Mouse (Mus musculus) liver, embryonic 14.5 days (tissue): ENCODE results near the gene Baz2a. TPM values are rescaled to one million over a fixed set of nuclear protein-coding genes. Genes with fewer than 3 reads are reported as not detected.
"Not testable (repeated sequence)": the region's sequence is repeated elsewhere in the genome, so short reads cannot be mapped to it uniquely, and the experiment has no call there.

ENCODE experiments used
- ATAC-seq: fragments of 200-750 bp; cut with Nextera tagmentation; 2 replicates; pipeline ENCODE4 v1.8.0; 2017; ENCODE audit warnings: moderate number of reproducible peaks, mild to moderate bottlenecking, moderate library complexity; ENCODE audit not compliant: insufficient read depth
- DNase-seq, 3 experiments: peaks; one replicate each; pipeline ENCODE4 v3.0.0-alpha.2; 2012 to 2013; ENCODE audit warnings: low read depth in 3 of 3, low spot score in 3 of 3
- H3K27ac ChIP-seq: fragments of 300-500 bp; sonication (generic); 2 replicates; pipeline ENCODE4 v1.5.1; 2014; ENCODE audit warnings: moderate library complexity, mild to moderate bottlenecking, control low read depth, inconsistent platforms
- H3K27me3 ChIP-seq: fragments of 300-500 bp; sonication (generic); 2 replicates; pipeline ENCODE4 v1.6.1; 2014; ENCODE audit warnings: mild to moderate bottlenecking, low read length, moderate library complexity; ENCODE audit not compliant: control insufficient read depth, insufficient read depth
- H3K36me3 ChIP-seq: fragments of 300-500 bp; sonication (generic); replicated peaks from 2 replicates; pipeline ENCODE4 v1.6.1; 2014; ENCODE audit warnings: low read depth; ENCODE audit not compliant: control insufficient read depth, insufficient read depth
- H3K4me1 ChIP-seq, 2 experiments: fragments of 200-500 bp in 1 of 2; fragments of 300-500 bp in 1 of 2; sonication (generic) in 1 of 2; replicated peaks; 2 replicates each; pipeline ENCODE4 v1.6.1; 2012 to 2014; ENCODE audit warnings: antibody characterized with exemption in 1 of 2, inconsistent platforms in 1 of 2, low read length in 1 of 2; ENCODE audit not compliant: control insufficient read depth in 2 of 2, insufficient read depth in 2 of 2
- H3K4me2 ChIP-seq: fragments of 300-500 bp; sonication (generic); 2 replicates; pipeline ENCODE4 v1.6.1; 2014; ENCODE audit warnings: low read depth, mild to moderate bottlenecking, control low read depth, moderate library complexity
- H3K4me3 ChIP-seq, 2 experiments: fragments of 200-500 bp in 1 of 2; fragments of 300-500 bp in 1 of 2; sonication (generic) in 1 of 2; 2 replicates each; pipeline ENCODE4 v1.5.1; 2012 to 2014; ENCODE audit warnings: low read depth in 2 of 2, low read length in 2 of 2, mild to moderate bottlenecking in 2 of 2, control low read depth in 1 of 2, inconsistent platforms in 1 of 2, moderate library complexity in 1 of 2; ENCODE audit not compliant: insufficient read depth in 1 of 2
- H3K9ac ChIP-seq: fragments of 300-500 bp; sonication (generic); replicated peaks from 2 replicates; pipeline ENCODE4 v1.6.1; 2014; ENCODE audit warnings: mild to moderate bottlenecking, control low read depth, moderate library complexity
- H3K9me3 ChIP-seq: fragments of 300-500 bp; sonication (generic); 2 replicates; pipeline ENCODE4 v1.6.1; 2016; ENCODE audit warnings: low read length, mixed read lengths; ENCODE audit not compliant: control insufficient read depth
- CTCF ChIP-seq: IDR thresholded peaks from 2 replicates; pipeline ENCODE4 v1.5.1; 2016; ENCODE audit warnings: antibody characterized with exemption, low read depth, control low read depth
- EP300 ChIP-seq: IDR thresholded peaks from 2 replicates; pipeline ENCODE4 v1.6.1; 2016; ENCODE audit warnings: antibody characterized with exemption, low read depth
- WGBS: fragments of 180-500 bp; shearing (Covaris S2); extraction: QIAGEN DNeasy Blood & Tissue Kit; methylation state at CpG from one replicate; pipeline ENCODE4 v1.1.7; 2014; ENCODE audit not compliant: insufficient replicate concordance; 5-methylcytosine and 5-hydroxymethylcytosine counted together
- polyA plus RNA-seq, 2 experiments: library from polyadenylated mRNA; depleted of rRNA in 1 of 2; stranded (reverse) in 1 of 2; unstranded in 1 of 2; fragments of >200 nt; fragmentation: Nextera tagmentation in 1 of 2; extraction: Ambion mirVana in 1 of 2; gene quantifications; 2 replicates each; pipeline versions ENCODE4 v1.2.1 to v1.2.3; 2012 to 2014

Gene Baz2a
- polyA plus RNA-seq, 2 experiments, result 9.1 to 9.5 TPM

DNA sequence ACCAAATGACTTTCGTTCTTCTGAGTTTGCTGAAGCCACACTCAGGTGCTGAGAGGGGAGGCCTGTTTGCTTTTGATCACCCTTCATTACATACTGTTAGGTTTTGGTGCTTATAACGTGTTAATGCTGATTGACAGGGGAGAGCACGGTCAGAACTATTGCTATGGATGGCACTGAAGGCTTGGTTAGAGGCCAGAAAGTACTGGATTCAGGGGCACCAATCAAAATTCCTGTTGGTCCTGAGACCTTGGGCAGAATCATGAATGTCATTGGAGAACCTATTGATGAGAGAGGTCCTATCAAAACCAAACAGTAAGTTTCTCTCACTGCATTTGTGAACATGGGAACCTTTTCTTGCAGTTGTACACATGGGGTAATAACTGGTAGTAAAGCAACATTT lies 7.2 kb upstream of the Baz2a start:
- H3K4me2 ChIP-seq, result peak overlapping the region; percentile 79
- peak overlapping the region; percentile 92 to 95 for H3K4me3 ChIP-seq
- peaks cover 45% of the 10 kb centered on the region for H3K36me3 ChIP-seq
- H3K9ac ChIP-seq, result peak overlapping the region; percentile 90
- H3K27ac ChIP-seq, result peak overlapping the region; percentile 63
- ATAC-seq (no peak), DNase-seq (no peak)
- no peaks in the 10 kb centered on the region for H3K9me3 ChIP-seq
- TF ChIP-seq EP300, result no peak
- TF ChIP-seq CTCF, result no peak
- peaks cover 11 to 14% of the 10 kb centered on the region in 2 experiments for H3K4me1 ChIP-seq
- no peaks in the 10 kb centered on the region for H3K27me3 ChIP-seq
- 0% methylated on average over 3 of the region's 3 CpGs for WGBS

DNA sequence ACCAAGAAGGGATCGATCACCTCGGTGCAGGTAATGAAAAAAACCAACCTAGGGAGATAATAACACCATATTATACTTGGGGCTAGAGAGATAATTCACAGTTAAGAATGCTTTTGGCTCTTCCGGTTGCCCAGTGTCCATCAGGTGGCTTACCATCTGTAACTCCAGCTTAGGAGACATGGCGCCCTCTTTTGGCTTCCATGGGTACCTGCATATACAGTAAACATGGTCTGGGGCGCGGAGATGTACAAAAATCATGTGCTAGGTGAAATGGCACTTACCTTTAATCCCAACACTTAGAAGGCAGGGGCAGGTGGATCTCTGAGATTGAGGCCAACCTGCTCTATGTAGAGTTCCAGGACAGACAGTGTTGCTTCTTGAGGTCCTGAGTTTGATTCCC lies 5.0 kb upstream of the Baz2a start:
- Histone ChIP-seq H3K27ac (no peak overlapping the region), H3K27me3 (no peaks in the 10 kb centered on the region), H3K36me3 (peaks cover 59% of the 10 kb centered on the region), H3K9ac (no peak overlapping the region), H3K9me3 (no peaks in the 10 kb centered on the region), H3K4me1 (peaks cover 20 to 26% of the 10 kb centered on the region in 2 experiments), H3K4me3 (no peak overlapping the region), H3K4me2 (no peak overlapping the region)
- TF ChIP-seq CTCF (peak; percentile 74), EP300 (no peak)
- 70% methylated on average over 6 of the region's 6 CpGs for WGBS
- no peak for ATAC-seq
- no peak for DNase-seq

DNA sequence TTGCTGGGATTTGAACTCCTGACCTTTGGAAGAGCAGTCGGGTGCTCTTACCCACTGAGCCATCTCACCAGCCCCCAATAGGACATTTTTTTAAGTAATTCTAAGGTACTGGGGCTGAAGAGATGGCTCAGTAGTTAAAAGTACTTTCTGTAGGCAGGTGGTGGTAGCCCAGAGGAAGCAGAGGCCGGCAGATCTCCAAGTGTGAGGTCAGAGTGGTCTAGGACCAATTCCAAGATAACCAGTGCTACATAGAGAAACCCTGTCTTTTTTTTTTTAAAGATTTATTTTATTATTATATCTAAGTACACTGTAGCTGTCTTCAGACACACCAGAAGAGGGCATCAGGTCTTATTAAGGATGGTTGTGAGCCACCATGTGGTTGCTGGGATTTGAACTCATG lies 4.2 kb upstream of the Baz2a start:
- not testable (repeated sequence) for H3K9ac ChIP-seq, H3K27me3 ChIP-seq, ATAC-seq, H3K4me3 ChIP-seq, H3K9me3 ChIP-seq, H3K27ac ChIP-seq, DNase-seq, H3K4me2 ChIP-seq
- 75% methylated on average over 2 of the region's 2 CpGs for WGBS
- peaks cover 20 to 27% of the 10 kb centered on the region in 2 experiments for H3K4me1 ChIP-seq
- H3K36me3 ChIP-seq, result peaks cover 59% of the 10 kb centered on the region

DNA sequence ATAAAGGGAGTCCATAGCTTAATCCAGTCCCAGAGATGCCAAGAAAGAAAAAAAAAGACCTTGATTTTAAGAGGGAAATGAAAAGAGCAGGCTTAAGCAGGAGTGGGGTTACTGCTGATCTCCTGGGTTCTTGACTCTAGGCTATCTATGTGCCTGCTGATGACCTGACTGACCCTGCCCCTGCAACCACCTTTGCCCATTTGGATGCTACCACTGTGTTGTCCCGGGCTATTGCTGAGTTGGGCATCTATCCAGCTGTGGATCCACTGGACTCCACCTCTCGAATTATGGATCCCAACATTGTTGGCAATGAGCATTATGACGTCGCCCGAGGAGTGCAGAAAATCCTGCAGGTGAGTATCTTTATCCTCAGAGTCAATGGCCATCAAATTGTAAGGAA lies 3.2 kb upstream of the Baz2a start:
- H3K4me1 ChIP-seq, result peaks cover 18 to 28% of the 10 kb centered on the region in 2 experiments
- WGBS, result 76% methylated on average over 5 of the region's 5 CpGs
- ATAC-seq, result no peak

DNA sequence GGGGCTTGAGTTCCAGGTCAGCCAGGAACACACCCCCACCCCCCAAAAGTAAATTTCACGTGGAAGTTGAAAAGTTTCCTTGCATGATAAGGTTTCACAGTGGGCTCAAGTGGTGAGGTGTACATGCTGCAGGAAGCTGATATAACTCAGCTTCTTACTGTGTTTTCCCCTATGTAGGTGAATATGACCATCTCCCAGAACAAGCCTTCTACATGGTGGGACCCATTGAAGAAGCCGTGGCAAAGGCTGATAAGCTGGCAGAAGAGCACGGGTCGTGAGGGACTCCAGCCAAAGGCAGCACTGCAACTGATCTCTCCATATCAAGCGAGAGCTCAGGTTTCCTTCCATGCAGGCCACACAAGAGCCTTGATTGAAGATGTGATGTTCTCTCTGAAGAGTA lies 1.5 kb upstream of the Baz2a start:
- no peaks in the 10 kb centered on the region for H3K9me3 ChIP-seq
- whole genome bisulfite sequencing, result 20% methylated on average over 5 of the region's 5 CpGs
- TF ChIP-seq CTCF, result no peak
- TF ChIP-seq EP300, result no peak
- no peak overlapping the region for H3K4me3 ChIP-seq
- peak overlapping the region; percentile 38 for H3K27ac ChIP-seq
- ATAC-seq (no peak), DNase-seq (no peak)
- H3K4me2 ChIP-seq, result peak overlapping the region; percentile 88; the same call in 1 of the 2 replicates
- H3K36me3 ChIP-seq, result peaks cover 56% of the 10 kb centered on the region
- no peak overlapping the region for H3K9ac ChIP-seq
- peaks cover 25 to 38% of the 10 kb centered on the region in 2 experiments for H3K4me1 ChIP-seq
- H3K27me3 ChIP-seq, result no peaks in the 10 kb centered on the region

More for the DNA sequence above, 3.2 kb upstream of the Baz2a start:
- Histone ChIP-seq H3K36me3 (peaks cover 59% of the 10 kb centered on the region), H3K27me3 (no peaks in the 10 kb centered on the region), H3K9ac (no peak overlapping the region), H3K4me2 (no peak overlapping the region), H3K27ac (no peak overlapping the region), H3K9me3 (no peaks in the 10 kb centered on the region), H3K4me3 (no peak overlapping the region)
- DNase-seq, result no peak
- TF ChIP-seq CTCF, result no peak
- no peak for TF ChIP-seq EP300
